Mouse (Mus musculus) adrenal gland, postnatal 4 days (tissue): ENCODE measurements around the gene Adam1a. TPM values are rescaled to one million over a fixed set of nuclear protein-coding genes. Genes with fewer than 3 reads are reported as not detected.
"Not testable (repeated sequence)": the region's sequence is repeated elsewhere in the genome, so short reads cannot be mapped to it uniquely, and the experiment has no call there.

Experiments
- DNase-seq, 2 experiments: peaks; one replicate each; pipeline ENCODE4 v3.0.0; 2021 to 2022; ENCODE audit warnings: low spot score in 2 of 2, mixed read lengths in 2 of 2
- total RNA-seq, 2 experiments: library from RNA; stranded (reverse); gene quantifications; 2 replicates each; pipeline ENCODE4 v1.2.3; 2021

Adam1a gene
- total RNA-seq, 2 experiments from 2014 or later: 9.6 to 9.9 TPM

DNA sequence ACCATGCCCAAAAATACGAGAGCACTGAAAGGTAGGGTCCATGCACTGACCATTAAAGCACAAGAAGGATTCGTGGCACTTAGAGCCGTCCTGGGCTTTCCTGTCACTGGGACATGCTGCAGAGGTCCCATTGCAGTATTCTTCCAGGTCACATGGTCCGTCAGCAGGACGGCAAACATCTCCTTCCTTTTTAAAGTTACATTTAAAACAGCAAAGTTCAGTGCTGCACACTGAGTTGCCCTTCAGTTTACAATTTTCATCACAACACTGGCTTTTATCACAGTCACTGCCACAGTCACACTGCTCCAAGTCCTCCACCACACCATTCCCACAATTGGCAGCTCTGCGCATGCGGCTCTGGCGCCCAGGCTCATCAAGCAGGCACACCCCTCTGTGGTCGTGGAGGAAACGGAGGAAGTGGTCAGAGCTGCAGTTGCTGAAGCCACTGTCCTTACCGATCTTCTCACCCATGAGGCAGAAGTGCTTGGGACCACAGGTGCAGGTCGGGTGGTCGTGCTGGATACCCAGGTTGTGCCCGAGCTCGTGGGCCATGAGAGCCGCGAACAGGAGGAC, 43.8 kb downstream of the Adam1a start:
- DNase-seq: not testable (repeated sequence)

DNA sequence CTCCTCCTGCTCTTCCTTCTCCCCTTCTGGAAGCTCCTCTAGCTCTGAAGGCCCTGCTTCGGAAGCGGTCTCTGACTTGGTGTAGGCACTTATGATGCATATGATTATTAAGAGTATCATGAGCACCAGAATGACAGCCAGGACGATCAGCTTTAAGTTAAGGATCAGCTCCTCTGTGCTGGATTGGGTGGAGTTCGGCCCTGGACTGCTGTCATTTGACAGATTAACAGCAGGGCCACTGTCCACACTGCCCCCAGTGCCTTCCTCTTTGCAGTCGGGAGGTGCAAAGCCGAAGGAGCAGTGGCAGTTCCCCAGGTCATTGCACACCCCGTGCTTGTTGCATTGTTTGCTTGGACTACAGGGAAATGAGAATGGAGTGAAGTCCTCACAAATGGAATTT, 44.6 kb downstream of the Adam1a start:
- DNase-seq: no peak

DNA sequence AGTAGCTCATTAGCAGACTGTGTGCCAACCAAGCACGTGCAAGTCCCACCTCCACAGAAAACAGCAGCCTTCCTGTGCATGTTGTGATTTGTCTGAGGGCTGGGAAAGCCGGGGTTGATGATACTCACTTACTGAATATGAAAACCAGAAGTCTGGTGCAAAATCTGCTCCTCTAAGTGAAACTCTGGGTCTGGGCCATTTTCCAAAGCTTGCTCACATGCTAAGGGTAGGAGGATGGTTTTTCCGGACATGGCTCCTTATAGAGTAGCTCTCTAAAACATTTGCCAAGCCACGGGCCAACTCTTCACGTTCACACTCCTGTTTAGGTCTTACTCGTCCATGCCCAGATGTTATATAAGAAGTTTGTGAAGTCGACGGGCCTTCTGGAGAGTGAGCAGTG, 52.0 kb downstream of the Adam1a start:
- DNase-seq: no peak

DNA sequence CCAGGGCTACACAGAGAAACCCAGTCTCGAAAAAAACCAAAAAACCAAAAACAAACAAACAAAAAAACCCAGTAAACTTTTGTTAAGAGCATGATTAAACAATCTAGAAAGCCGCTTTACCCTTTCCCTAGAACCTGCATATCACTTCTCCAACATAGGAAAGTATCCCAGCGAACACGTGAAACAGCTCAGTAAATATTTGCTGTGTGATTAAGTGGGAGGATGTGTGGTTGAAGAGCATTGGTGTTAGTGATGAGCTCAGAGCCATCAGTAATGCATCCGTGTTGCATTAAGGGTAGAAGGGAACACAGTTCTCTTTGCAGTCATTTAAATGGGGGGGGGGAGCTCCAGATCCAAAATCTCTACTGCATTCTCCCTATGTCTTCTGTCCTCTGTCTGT, 60.5 kb downstream of the Adam1a start:
- no peak for DNase-seq

DNA sequence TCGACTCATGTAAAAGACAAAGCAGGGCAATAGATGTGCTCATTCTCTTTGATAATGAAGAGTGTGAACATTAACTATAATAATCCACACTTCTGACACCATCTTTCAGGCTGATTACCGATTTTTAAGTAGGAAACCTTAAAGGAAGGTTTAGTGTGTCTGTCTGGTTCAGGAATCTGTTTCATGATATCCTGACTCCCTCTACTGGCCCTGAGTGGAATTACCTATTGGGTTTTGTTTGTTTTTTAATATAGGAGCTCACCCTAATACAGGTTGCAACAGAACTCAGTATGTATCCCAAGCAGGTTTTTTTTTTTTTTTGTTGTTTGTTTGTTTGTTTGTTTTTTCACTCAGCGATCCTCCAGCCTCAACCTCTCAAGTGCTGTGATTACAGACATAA, 67.6 kb downstream of the Adam1a start:
- DNase-seq: no peak

DNA sequence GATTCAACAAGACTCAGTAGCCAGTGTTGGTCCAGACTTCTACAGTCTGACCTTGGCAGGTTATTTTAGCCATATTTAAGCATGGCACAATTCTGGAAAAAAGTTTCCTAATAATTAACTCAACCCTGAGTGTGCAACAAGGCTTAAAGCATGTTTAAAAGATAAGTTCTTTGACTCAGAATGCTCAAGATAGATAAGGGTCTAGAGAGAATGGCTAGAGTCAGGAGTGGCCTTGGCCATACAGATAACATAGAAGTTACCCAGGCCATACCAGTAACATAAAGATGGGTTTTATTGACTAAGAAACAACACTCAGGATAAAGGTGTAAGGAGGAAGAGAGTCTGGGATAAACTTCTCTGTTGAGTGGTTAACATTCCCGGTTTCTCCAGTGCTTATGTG, 69.2 kb downstream of the Adam1a start:
- no peak for DNase-seq

DNA sequence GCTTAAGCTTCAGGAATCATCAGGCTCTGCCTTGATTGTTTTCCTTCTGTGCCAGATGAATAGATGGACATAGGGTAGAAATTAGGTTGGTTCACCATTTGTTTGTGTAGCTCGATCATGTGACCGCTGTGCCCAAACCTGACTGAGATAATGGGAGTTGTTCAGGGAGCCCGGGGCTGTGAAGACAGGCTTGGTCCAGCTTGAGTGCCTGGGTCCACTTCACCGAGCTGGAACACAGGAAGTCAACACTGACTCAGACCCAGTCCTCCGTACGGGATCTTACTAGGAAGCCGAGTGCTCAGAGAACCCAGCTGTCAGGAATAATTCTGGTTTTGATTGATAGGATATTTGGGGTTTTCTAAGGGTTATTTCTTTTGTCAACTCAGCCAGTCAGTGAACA, 70.7 kb downstream of the Adam1a start:
- DNase-seq: no peak

DNA sequence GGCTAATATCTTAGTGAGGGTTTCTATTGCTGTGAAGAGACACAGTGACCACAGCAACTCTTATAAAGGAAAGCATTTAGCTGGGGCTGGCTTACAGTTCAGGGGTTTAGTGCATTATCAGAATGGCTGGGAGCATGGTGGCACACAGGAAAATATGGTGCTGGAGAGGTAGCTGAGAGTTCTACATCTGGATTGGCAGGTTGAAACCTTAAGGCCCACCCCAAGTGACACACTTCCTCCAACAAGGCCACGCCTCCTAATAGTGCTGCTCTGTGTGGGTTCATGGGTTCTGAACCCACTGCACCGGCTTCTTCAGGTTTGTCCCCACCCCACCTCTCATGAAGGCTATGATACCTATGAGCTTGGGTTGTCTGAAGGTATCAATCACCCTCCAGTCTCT, 72.9 kb downstream of the Adam1a start:
- no peak for DNase-seq

DNA sequence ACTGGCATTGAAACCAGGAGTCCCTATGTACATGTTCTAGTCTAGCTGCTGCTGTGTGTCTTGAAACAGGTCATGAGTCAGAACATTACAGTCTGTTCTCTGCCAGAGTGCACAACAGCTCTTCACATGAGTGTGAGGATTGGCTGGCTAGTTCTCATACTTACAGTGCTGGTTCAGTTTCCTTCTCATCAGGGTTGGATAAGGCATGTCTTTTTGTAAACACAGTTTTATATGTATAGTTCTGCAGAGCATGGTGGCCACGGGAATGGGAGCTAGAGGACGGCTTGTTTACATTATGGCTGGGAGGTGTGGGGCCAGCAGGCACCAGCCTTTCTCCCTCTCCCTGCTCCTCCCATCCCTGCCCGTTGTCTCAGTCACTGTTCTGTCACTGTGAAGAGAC, 75.7 kb downstream of the Adam1a start:
- no peak for DNase-seq

Other genes starting within 250 kb of the Adam1a start
- gene Trafd1, start 159.8 kb downstream of the Adam1a start, total RNA-seq: 10 to 100 TPM; 58.7 to 77.7 TPM
- gene Naa25, start 147.5 kb downstream of the Adam1a start, total RNA-seq: 10 to 100 TPM; 29.9 to 31.7 TPM
- gene Tmem116, start 93.6 kb downstream of the Adam1a start, total RNA-seq: 1 to 10 TPM; 2.9 to 5.6 TPM
- 100 to 1,000 TPM; 136 to 146 TPM for gene Erp29, start 93.0 kb downstream of the Adam1a start, total RNA-seq
- gene Adam1b, start 42.0 kb downstream of the Adam1a start, total RNA-seq: not detected
- gene Gm42878, start within 50 bp of the Adam1a start, total RNA-seq: not detected
- gene Mapkapk5, start 423 bp upstream of the Adam1a start, total RNA-seq: 10 to 100 TPM; 82.4 to 92.1 TPM
- 100 to 1,000 TPM; 858 to 942 TPM for gene Aldh2, start 48.3 kb upstream of the Adam1a start, total RNA-seq
- gene Acad12, start 73.5 kb upstream of the Adam1a start, total RNA-seq: 10 to 100 TPM; 13.3 to 14.5 TPM
- 10 to 100 TPM; 19.8 to 22.4 TPM for gene Acad10, start 115.0 kb upstream of the Adam1a start, total RNA-seq
- 10 to 100 TPM; 52.8 to 54.4 TPM for gene Brap, start 115.1 kb upstream of the Adam1a start, total RNA-seq
- gene Atxn2, start 165.9 kb upstream of the Adam1a start, total RNA-seq: 100 to 1,000 TPM; 191 to 216 TPM